Mouse (Mus musculus) embryonic facial prominence, embryonic 11.5 days (tissue): Measurements from ENCODE around the gene Pde4dip. TPM values are rescaled to one million over a fixed set of nuclear protein-coding genes. Genes with fewer than 3 reads are reported as not detected.

ENCODE experiments used
- ATAC-seq: fragments of 200-750 bp; cut with Nextera tagmentation; replicated peaks from 2 replicates; pipeline ENCODE4 v1.8.0; 2017; ENCODE audit warnings: low read depth; ENCODE audit not compliant: insufficient number of reproducible peaks, low FRiP score, low TSS enrichment
- DNase-seq: peaks from one replicate; pipeline ENCODE4 v3.0.0-alpha.2; 2015; ENCODE audit warnings: low spot score
- H3K27ac ChIP-seq: fragments of 300-500 bp; sonication (generic); replicated peaks from 2 replicates; pipeline ENCODE4 v1.5.1; 2014; ENCODE audit warnings: mild to moderate bottlenecking, low read depth, low read length, control low read depth
- H3K27me3 ChIP-seq: fragments of 300-500 bp; sonication (generic); 2 replicates; pipeline ENCODE4 v1.6.1; 2014; ENCODE audit warnings: mild to moderate bottlenecking, low read length, moderate library complexity, mixed read lengths; ENCODE audit not compliant: control insufficient read depth, insufficient read depth
- H3K36me3 ChIP-seq: fragments of 300-500 bp; sonication (generic); replicated peaks from 2 replicates; pipeline ENCODE4 v1.6.1; 2014; ENCODE audit warnings: low read depth, mild to moderate bottlenecking, low read length, moderate library complexity, mixed read lengths; ENCODE audit not compliant: control insufficient read depth, insufficient read depth
- H3K4me1 ChIP-seq: fragments of 300-500 bp; sonication (generic); 2 replicates; pipeline ENCODE4 v1.6.1; 2014; ENCODE audit warnings: low read length, mixed read lengths; ENCODE audit not compliant: control insufficient read depth, insufficient read depth
- H3K4me2 ChIP-seq: fragments of 300-500 bp; sonication (generic); 2 replicates; pipeline ENCODE4 v1.6.1; 2014; ENCODE audit warnings: low read depth, mild to moderate bottlenecking, control low read depth, low read length, moderate library complexity
- H3K4me3 ChIP-seq: fragments of 300-500 bp; sonication (generic); 2 replicates; pipeline ENCODE4 v1.5.1; 2014; ENCODE audit warnings: low read depth, low read length, control low read depth
- H3K9ac ChIP-seq: fragments of 300-500 bp; sonication (generic); replicated peaks from 2 replicates; pipeline ENCODE4 v1.6.1; 2014; ENCODE audit warnings: mild to moderate bottlenecking, control low read depth, low read length
- H3K9me3 ChIP-seq: fragments of 300-500 bp; sonication (generic); replicated peaks from 2 replicates; pipeline ENCODE4 v1.6.1; 2016; ENCODE audit warnings: mild to moderate bottlenecking, low read length, inconsistent platforms, mixed read lengths; ENCODE audit not compliant: control insufficient read depth
- WGBS: fragments of 180-500 bp; shearing (Covaris S2); extraction: QIAGEN DNeasy Blood & Tissue Kit; methylation state at CpG from one replicate; pipeline ENCODE4 v1.1.7; 2014; 5-methylcytosine and 5-hydroxymethylcytosine counted together
- polyA plus RNA-seq: library from polyadenylated mRNA; unstranded; fragments of >200 nt; fragmentation: Nextera tagmentation; extraction: Ambion mirVana; gene quantifications from 2 replicates; pipeline ENCODE4 v1.2.1, GENCODE M21; 2014

Gene Pde4dip
- polyA plus RNA-seq, 1 experiment from 2014 or later = 29.2 TPM

- Histone ChIP-seq H3K9ac (no peak overlapping the region), H3K27ac (no peak overlapping the region), H3K4me1 (no peaks in the 10 kb centered on the region), H3K4me3 (no peak overlapping the region), H3K4me2 (no peak overlapping the region), H3K27me3 (no peaks in the 10 kb centered on the region), H3K9me3 (no peaks in the 10 kb centered on the region), H3K36me3 (no peaks in the 10 kb centered on the region)
- DNase-seq (no peak), ATAC-seq (no peak)
- 92% methylated on average over 3 of the region's 3 CpGs for WGBS
Measured at GRCm38 (mm10) chr3:97678416-97678815, 210.1 kb downstream of the Pde4dip start.

GRCm38 (mm10) chr3:97676126-97676525 lies 212.4 kb downstream of the Pde4dip start:
- whole genome bisulfite sequencing = 90% methylated on average over 3 of the region's 3 CpGs
- ATAC-seq (no peak), DNase-seq (no peak)
- no peaks in the 10 kb centered on the region for H3K36me3 ChIP-seq
- H3K4me1 ChIP-seq = no peaks in the 10 kb centered on the region
- H3K9ac ChIP-seq = no peak overlapping the region
- H3K27ac ChIP-seq = no peak overlapping the region
- no peak overlapping the region for H3K4me2 ChIP-seq
- no peak overlapping the region for H3K4me3 ChIP-seq
- no peaks in the 10 kb centered on the region for H3K27me3 ChIP-seq
- no peaks in the 10 kb centered on the region for H3K9me3 ChIP-seq

- no peak within 1 kb of the TSS for H3K27ac ChIP-seq
- H3K27me3 ChIP-seq = no peaks in the 10 kb centered on the region
- no peaks in the 10 kb centered on the region for H3K4me1 ChIP-seq
- ATAC-seq = no peak
- no peak for DNase-seq
- WGBS = 88% methylated on average over 7 of the region's 7 CpGs
- H3K9me3 ChIP-seq = no peaks in the 10 kb centered on the region
- H3K4me3 ChIP-seq = no peak within 1 kb of the TSS
- no peaks in the 10 kb centered on the region; the same call in 1 of the 2 replicates for H3K36me3 ChIP-seq
- H3K4me2 ChIP-seq = no peak within 1 kb of the TSS
- H3K9ac ChIP-seq = no peak within 1 kb of the TSS
Measured at GRCm38 (mm10) chr3:97674644-97675110, 213.8 kb downstream of the Pde4dip start, which contains the start of gene Gm17651. Gene Gm17651 (minus strand): TSS chr3:97674694.

GRCm38 (mm10) chr3:97667093-97667675 lies 221.3 kb downstream of the Pde4dip start:
- no peak for ATAC-seq
- no peaks in the 10 kb centered on the region; the same call in 1 of the 2 replicates for H3K36me3 ChIP-seq
- 70% methylated on average over 14 of the region's 14 CpGs for WGBS

GRCm38 (mm10) chr3:97666154-97666553 lies 222.4 kb downstream of the Pde4dip start:
- DNase-seq (no peak), ATAC-seq (no peak)
- Histone ChIP-seq H3K9ac (no peak overlapping the region), H3K27me3 (no peaks in the 10 kb centered on the region), H3K9me3 (no peaks in the 10 kb centered on the region), H3K4me2 (no peak overlapping the region), H3K4me1 (no peaks in the 10 kb centered on the region), H3K27ac (no peak overlapping the region), H3K4me3 (no peak overlapping the region), H3K36me3 (no peaks in the 10 kb centered on the region; the same call in 1 of the 2 replicates)
- WGBS = 75% methylated on average over 8 of the region's 8 CpGs

More at GRCm38 (mm10) chr3:97667093-97667675, 221.3 kb downstream of the Pde4dip start:
- Histone ChIP-seq H3K27me3 (no peaks in the 10 kb centered on the region), H3K27ac (no peak overlapping the region), H3K4me1 (no peaks in the 10 kb centered on the region), H3K9ac (no peak overlapping the region), H3K4me2 (no peak overlapping the region), H3K4me3 (no peak overlapping the region), H3K9me3 (no peaks in the 10 kb centered on the region)
- no peak for DNase-seq

GRCm38 (mm10) chr3:97665525-97665924 lies 223.0 kb downstream of the Pde4dip start:
- no peaks in the 10 kb centered on the region for H3K4me1 ChIP-seq
- H3K4me3 ChIP-seq = no peak overlapping the region
- WGBS = 83% methylated on average over 9 of the region's 9 CpGs
- ATAC-seq (no peak), DNase-seq (no peak)
- no peak overlapping the region for H3K4me2 ChIP-seq
- no peaks in the 10 kb centered on the region for H3K9me3 ChIP-seq
- H3K36me3 ChIP-seq = no peaks in the 10 kb centered on the region; the same call in 1 of the 2 replicates
- H3K9ac ChIP-seq = no peak overlapping the region
- H3K27me3 ChIP-seq = no peaks in the 10 kb centered on the region
- no peak overlapping the region for H3K27ac ChIP-seq

GRCm38 (mm10) chr3:97661206-97661605 lies 227.3 kb downstream of the Pde4dip start:
- Histone ChIP-seq H3K27ac (no peak overlapping the region), H3K9ac (no peak overlapping the region), H3K9me3 (no peaks in the 10 kb centered on the region), H3K4me3 (no peak overlapping the region), H3K27me3 (no peaks in the 10 kb centered on the region), H3K4me2 (no peak overlapping the region), H3K4me1 (no peaks in the 10 kb centered on the region; the same call in 1 of the 2 replicates), H3K36me3 (no peaks in the 10 kb centered on the region; the same call in 1 of the 2 replicates)
- no peak for ATAC-seq
- DNase-seq = no peak
- 77% methylated on average over 8 of the region's 8 CpGs for WGBS

GRCm38 (mm10) chr3:97659746-97660145 lies 228.8 kb downstream of the Pde4dip start:
- 93% methylated on average over 7 of the region's 7 CpGs for WGBS
- ATAC-seq (no peak), DNase-seq (no peak)
- H3K4me2 ChIP-seq = no peak overlapping the region
- no peak overlapping the region for H3K27ac ChIP-seq
- no peaks in the 10 kb centered on the region; the same call in 1 of the 2 replicates for H3K4me1 ChIP-seq
- H3K27me3 ChIP-seq = no peaks in the 10 kb centered on the region
- no peak overlapping the region for H3K9ac ChIP-seq
- H3K36me3 ChIP-seq = no peaks in the 10 kb centered on the region; the same call in 1 of the 2 replicates
- H3K9me3 ChIP-seq = no peaks in the 10 kb centered on the region
- H3K4me3 ChIP-seq = no peak overlapping the region
